Mouse (Mus musculus) embryonic facial prominence, embryonic 11.5 days (tissue): ENCODE results near the gene Ptpn14. TPM values are rescaled to one million over a fixed set of nuclear protein-coding genes. Genes with fewer than 3 reads are reported as not detected.
"Not testable (repeated sequence)": the region's sequence is repeated elsewhere in the genome, so short reads cannot be mapped to it uniquely, and the experiment has no call there.

Source experiments
- ATAC-seq: fragments of 200-750 bp; cut with Nextera tagmentation; replicated peaks from 2 replicates; pipeline ENCODE4 v1.8.0; 2017; ENCODE audit warnings: low read depth; ENCODE audit not compliant: insufficient number of reproducible peaks, low FRiP score, low TSS enrichment
- DNase-seq: peaks from one replicate; pipeline ENCODE4 v3.0.0-alpha.2; 2015; ENCODE audit warnings: low spot score
- H3K27ac ChIP-seq: fragments of 300-500 bp; sonication (generic); replicated peaks from 2 replicates; pipeline ENCODE4 v1.5.1; 2014; ENCODE audit warnings: mild to moderate bottlenecking, low read depth, low read length, control low read depth
- H3K27me3 ChIP-seq: fragments of 300-500 bp; sonication (generic); 2 replicates; pipeline ENCODE4 v1.6.1; 2014; ENCODE audit warnings: mild to moderate bottlenecking, low read length, moderate library complexity, mixed read lengths; ENCODE audit not compliant: control insufficient read depth, insufficient read depth
- H3K36me3 ChIP-seq: fragments of 300-500 bp; sonication (generic); replicated peaks from 2 replicates; pipeline ENCODE4 v1.6.1; 2014; ENCODE audit warnings: low read depth, mild to moderate bottlenecking, low read length, moderate library complexity, mixed read lengths; ENCODE audit not compliant: control insufficient read depth, insufficient read depth
- H3K4me1 ChIP-seq: fragments of 300-500 bp; sonication (generic); 2 replicates; pipeline ENCODE4 v1.6.1; 2014; ENCODE audit warnings: low read length, mixed read lengths; ENCODE audit not compliant: control insufficient read depth, insufficient read depth
- H3K4me2 ChIP-seq: fragments of 300-500 bp; sonication (generic); 2 replicates; pipeline ENCODE4 v1.6.1; 2014; ENCODE audit warnings: low read depth, mild to moderate bottlenecking, control low read depth, low read length, moderate library complexity
- H3K4me3 ChIP-seq: fragments of 300-500 bp; sonication (generic); 2 replicates; pipeline ENCODE4 v1.5.1; 2014; ENCODE audit warnings: low read depth, low read length, control low read depth
- H3K9ac ChIP-seq: fragments of 300-500 bp; sonication (generic); replicated peaks from 2 replicates; pipeline ENCODE4 v1.6.1; 2014; ENCODE audit warnings: mild to moderate bottlenecking, control low read depth, low read length
- H3K9me3 ChIP-seq: fragments of 300-500 bp; sonication (generic); replicated peaks from 2 replicates; pipeline ENCODE4 v1.6.1; 2016; ENCODE audit warnings: mild to moderate bottlenecking, low read length, inconsistent platforms, mixed read lengths; ENCODE audit not compliant: control insufficient read depth
- WGBS: fragments of 180-500 bp; shearing (Covaris S2); extraction: QIAGEN DNeasy Blood & Tissue Kit; methylation state at CpG from one replicate; pipeline ENCODE4 v1.1.7; 2014; 5-methylcytosine and 5-hydroxymethylcytosine counted together
- polyA plus RNA-seq: library from polyadenylated mRNA; unstranded; fragments of >200 nt; fragmentation: Nextera tagmentation; extraction: Ambion mirVana; gene quantifications from 2 replicates; pipeline ENCODE4 v1.2.1, GENCODE M21; 2014

The Ptpn14 gene
- polyA plus RNA-seq, 1 experiment from 2014 or later: 8.0 TPM

- not testable (repeated sequence) for H3K4me3 ChIP-seq, DNase-seq, ATAC-seq, H3K9me3 ChIP-seq, H3K36me3 ChIP-seq, H3K27me3 ChIP-seq, H3K9ac ChIP-seq, H3K4me1 ChIP-seq, H3K27ac ChIP-seq, H3K4me2 ChIP-seq
- 46% methylated on average over 3 of the region's 3 CpGs for WGBS
These were observed 35.6 kb upstream of the Ptpn14 start for GRCm38 (mm10) chr1:189692442-189692841.

- DNase-seq (no peak), ATAC-seq (no peak)
- H3K36me3 ChIP-seq: no peaks in the 10 kb centered on the region
- 73% methylated on average over 2 of the region's 2 CpGs for WGBS
- H3K27me3 ChIP-seq: no peaks in the 10 kb centered on the region
- H3K4me2 ChIP-seq: no peak overlapping the region
- no peaks in the 10 kb centered on the region for H3K4me1 ChIP-seq
- H3K4me3 ChIP-seq: no peak overlapping the region
- H3K9me3 ChIP-seq: no peaks in the 10 kb centered on the region
- no peak overlapping the region for H3K9ac ChIP-seq
- H3K27ac ChIP-seq: no peak overlapping the region
These were observed 33.7 kb upstream of the Ptpn14 start for GRCm38 (mm10) chr1:189694391-189694790.

GRCm38 (mm10) chr1:189695321-189695720 is 32.7 kb upstream of the Ptpn14 start:
- Histone ChIP-seq H3K4me2 (no peak overlapping the region), H3K36me3 (no peaks in the 10 kb centered on the region), H3K4me3 (no peak overlapping the region), H3K9ac (no peak overlapping the region), H3K27ac (no peak overlapping the region), H3K9me3 (no peaks in the 10 kb centered on the region), H3K4me1 (no peaks in the 10 kb centered on the region), H3K27me3 (no peaks in the 10 kb centered on the region)
- DNase-seq (no peak), ATAC-seq (no peak)

- H3K36me3 ChIP-seq: no peaks in the 10 kb centered on the region
- H3K9ac ChIP-seq: no peak overlapping the region
- no peak overlapping the region for H3K27ac ChIP-seq
- no peaks in the 10 kb centered on the region for H3K27me3 ChIP-seq
- ATAC-seq: no peak
- WGBS: 67% methylated on average over 4 of the region's 4 CpGs
- H3K4me3 ChIP-seq: no peak overlapping the region
- H3K4me2 ChIP-seq: no peak overlapping the region
- H3K4me1 ChIP-seq: no peaks in the 10 kb centered on the region
- H3K9me3 ChIP-seq: no peaks in the 10 kb centered on the region
- DNase-seq: no peak
These were observed 29.7 kb upstream of the Ptpn14 start for GRCm38 (mm10) chr1:189698416-189698815.

GRCm38 (mm10) chr1:189700186-189700585 is 27.9 kb upstream of the Ptpn14 start:
- no peaks in the 10 kb centered on the region for H3K4me1 ChIP-seq
- H3K4me2 ChIP-seq: no peak overlapping the region
- ATAC-seq (no peak), DNase-seq (no peak)
- H3K36me3 ChIP-seq: no peaks in the 10 kb centered on the region
- 83% methylated on average over 6 of the region's 6 CpGs for WGBS
- no peaks in the 10 kb centered on the region for H3K9me3 ChIP-seq
- no peaks in the 10 kb centered on the region for H3K27me3 ChIP-seq
- H3K9ac ChIP-seq: no peak overlapping the region
- H3K4me3 ChIP-seq: no peak overlapping the region
- no peak overlapping the region for H3K27ac ChIP-seq

GRCm38 (mm10) chr1:189700990-189701389 is 27.1 kb upstream of the Ptpn14 start:
- no peak for ATAC-seq
- DNase-seq: peak; percentile 87
- no peaks in the 10 kb centered on the region for H3K27me3 ChIP-seq
- no peak overlapping the region for H3K9ac ChIP-seq
- no peak overlapping the region for H3K27ac ChIP-seq
- no peak overlapping the region for H3K4me2 ChIP-seq
- H3K4me3 ChIP-seq: no peak overlapping the region
- no peaks in the 10 kb centered on the region for H3K4me1 ChIP-seq
- WGBS: 1% methylated on average over 6 of the region's 6 CpGs
- H3K36me3 ChIP-seq: no peaks in the 10 kb centered on the region
- H3K9me3 ChIP-seq: no peaks in the 10 kb centered on the region

- no peaks in the 10 kb centered on the region for H3K4me1 ChIP-seq
- ATAC-seq (no peak), DNase-seq (peak; percentile 38)
- no peaks in the 10 kb centered on the region for H3K36me3 ChIP-seq
- 45% methylated on average over 7 of the region's 7 CpGs for WGBS
- H3K4me3 ChIP-seq: no peak overlapping the region
- H3K27me3 ChIP-seq: no peaks in the 10 kb centered on the region
- H3K9ac ChIP-seq: no peak overlapping the region
- no peak overlapping the region for H3K4me2 ChIP-seq
- H3K9me3 ChIP-seq: no peaks in the 10 kb centered on the region
- no peak overlapping the region for H3K27ac ChIP-seq
These were observed 24.9 kb upstream of the Ptpn14 start for GRCm38 (mm10) chr1:189703156-189703555.

GRCm38 (mm10) chr1:189703591-189703990 is 24.5 kb upstream of the Ptpn14 start:
- Histone ChIP-seq H3K36me3 (no peaks in the 10 kb centered on the region), H3K4me1 (no peaks in the 10 kb centered on the region), H3K4me2 (no peak overlapping the region), H3K9me3 (no peaks in the 10 kb centered on the region), H3K9ac (no peak overlapping the region), H3K4me3 (no peak overlapping the region), H3K27me3 (no peaks in the 10 kb centered on the region), H3K27ac (no peak overlapping the region)
- ATAC-seq: no peak
- 82% methylated on average over 7 of the region's 7 CpGs for WGBS
- no peak for DNase-seq
